Mouse (Mus musculus) lung, postnatal 10 days (tissue): ENCODE data around the gene Arg1.

Experiments
- DNase-seq: peaks from one replicate; pipeline ENCODE4 v3.0.0; 2021

The Arg1 gene

GRCm38 (mm10) chr10:24926962-24927720 lies at the start of gene Arg1:
Gene Arg1 (minus strand): TSS chr10:24927484.
- peak; percentile 40 for DNase-seq

DNA sequence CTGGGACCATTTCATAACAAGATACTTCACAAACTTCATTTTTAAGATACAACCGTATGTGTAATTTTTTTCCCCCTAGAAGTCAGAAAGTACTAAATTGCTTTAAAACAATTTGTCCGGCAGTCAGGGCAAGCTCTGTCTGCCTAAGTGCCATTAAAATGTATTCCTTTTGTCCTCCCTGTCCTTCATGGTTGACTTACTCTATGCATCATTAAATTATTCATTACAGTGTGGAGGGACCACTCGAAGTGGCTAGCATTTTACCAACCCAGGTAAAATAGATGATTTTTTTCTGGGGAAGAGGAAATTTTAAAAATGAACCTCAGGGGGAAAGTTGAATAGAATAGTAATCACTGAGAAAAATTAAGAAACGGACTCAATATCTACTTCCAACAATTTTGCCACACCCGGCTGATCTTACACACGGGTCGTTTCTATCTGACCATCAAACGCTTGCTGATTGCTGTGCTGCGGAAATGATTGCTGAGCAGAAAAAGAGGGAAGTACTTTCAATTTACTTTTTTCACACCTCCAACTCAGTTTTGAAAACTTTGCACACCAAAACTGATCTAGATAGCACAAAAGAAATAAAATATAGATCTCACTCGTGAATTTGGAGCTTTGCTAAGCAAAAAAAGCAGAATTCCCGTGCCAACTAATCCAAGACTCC lies 46.7 kb upstream of the Arg1 start:
- no peak for DNase-seq

GRCm38 (mm10) chr10:24973385-24973784 lies 46.1 kb upstream of the Arg1 start:
- DNase-seq = no peak

- no peak for DNase-seq
Observed at GRCm38 (mm10) chr10:24972923-24973322, 45.6 kb upstream of the Arg1 start.

- DNase-seq = no peak
Observed at GRCm38 (mm10) chr10:24965821-24966550, 38.7 kb upstream of the Arg1 start.

- DNase-seq = no peak
Observed at GRCm38 (mm10) chr10:24961889-24962288, 34.6 kb upstream of the Arg1 start.

DNA sequence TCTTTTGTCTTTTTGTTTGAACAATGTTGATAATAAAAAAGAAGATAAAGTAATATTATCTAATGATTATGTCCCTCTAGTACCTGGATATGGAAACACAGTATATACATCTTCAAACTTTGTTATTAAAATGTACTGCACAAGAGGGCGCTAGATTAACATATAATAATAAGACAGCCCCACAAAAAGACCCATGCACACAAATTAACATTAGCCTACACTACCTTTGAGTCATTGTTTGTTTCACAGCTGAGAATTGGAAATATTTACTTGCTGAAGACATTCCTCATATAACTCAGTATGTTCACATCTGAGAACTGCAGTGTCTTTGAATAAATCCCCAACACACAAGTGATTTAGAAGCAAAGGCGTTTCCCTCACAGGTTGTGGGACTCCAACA lies 33.8 kb upstream of the Arg1 start:
- DNase-seq = no peak

DNA sequence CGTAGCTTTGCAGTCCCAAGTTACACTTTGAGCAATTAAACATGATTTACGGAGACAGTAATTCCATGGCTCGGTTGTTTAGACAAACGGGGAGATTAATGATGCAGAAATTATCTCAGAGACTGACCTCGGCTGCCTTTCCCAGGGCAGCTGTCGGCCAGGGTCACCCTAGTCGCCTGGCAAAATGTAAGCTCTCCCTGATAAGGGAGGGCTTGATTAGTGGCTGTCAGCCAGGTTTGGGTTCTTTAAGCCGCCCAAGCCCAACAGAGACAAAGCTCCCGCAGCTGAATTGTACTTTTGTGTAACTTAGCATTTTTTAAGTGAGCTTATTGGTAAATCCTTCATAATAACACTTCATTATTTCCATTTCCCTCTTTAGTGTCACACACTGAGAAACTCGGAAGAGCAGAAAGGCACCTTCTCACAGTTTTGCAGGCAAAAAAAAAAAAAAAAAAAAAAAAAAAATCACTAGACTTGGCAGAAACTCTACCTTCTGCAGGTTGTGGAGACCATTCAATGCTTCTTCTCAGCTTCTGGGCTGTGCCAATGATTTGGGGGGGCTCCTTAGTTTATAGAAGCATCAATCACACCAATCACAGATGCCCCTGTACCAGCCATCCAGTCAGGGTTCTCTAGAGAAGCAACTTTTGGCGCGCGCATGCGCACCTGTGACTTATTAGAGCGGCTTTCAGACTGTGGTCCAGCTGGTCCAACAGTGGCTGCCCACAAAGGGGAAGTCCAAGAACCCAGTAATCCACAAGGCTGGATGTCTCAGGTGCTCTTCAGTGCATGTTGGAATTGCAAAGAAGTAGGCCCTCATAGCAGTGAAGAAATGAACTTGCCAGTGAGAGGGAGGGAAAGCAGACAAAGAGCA lies 32.0 kb upstream of the Arg1 start:
- peak; percentile 44 for DNase-seq

GRCm38 (mm10) chr10:24958280-24959042 lies 31.2 kb upstream of the Arg1 start:
- no peak for DNase-seq

DNA sequence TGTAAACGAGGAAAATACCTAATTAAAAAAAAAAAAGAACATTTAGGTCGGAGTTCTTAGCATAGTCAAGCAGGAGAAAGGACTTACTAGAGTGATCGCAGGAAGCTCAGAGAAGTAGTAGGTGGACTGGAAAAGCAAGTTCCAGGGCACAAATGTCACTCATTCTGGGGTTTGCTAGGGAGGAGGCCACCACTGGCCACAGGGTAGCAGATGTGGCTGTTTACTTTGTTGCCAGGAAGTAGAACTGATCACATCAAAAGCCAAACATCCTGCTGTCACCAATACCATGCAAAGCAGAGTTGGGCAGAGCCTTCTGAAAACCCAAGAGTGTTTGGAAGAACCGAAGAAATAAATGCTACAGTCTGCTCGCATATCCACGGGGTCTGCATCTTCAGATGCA lies 26.6 kb upstream of the Arg1 start:
- DNase-seq = no peak

GRCm38 (mm10) chr10:24952549-24952948 lies 25.3 kb upstream of the Arg1 start:
- DNase-seq = peak; percentile 48

- DNase-seq = no peak
Observed at GRCm38 (mm10) chr10:24951575-24951974, 24.3 kb upstream of the Arg1 start.

DNA sequence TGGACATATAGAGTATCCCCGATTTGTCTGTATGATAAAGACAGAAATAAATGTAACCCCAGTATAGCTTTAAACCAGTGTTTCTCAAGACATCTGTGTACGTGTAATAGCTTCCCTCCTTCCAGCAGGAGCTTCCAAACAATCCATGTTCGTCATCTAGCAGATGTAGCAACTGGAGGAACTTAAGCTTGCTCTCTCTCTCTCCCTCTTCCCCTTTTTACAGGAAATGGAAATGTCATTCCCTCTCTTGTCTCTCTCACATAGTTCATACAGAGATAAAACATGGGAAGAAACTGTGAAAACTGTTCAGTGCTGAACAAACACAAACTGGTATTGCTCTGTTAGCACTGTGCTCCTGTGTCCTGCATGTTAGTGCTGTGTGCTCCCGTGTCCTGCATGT lies 22.9 kb upstream of the Arg1 start:
- DNase-seq = no peak

GRCm38 (mm10) chr10:24948278-24948677 lies 21.0 kb upstream of the Arg1 start:
- no peak for DNase-seq

DNA sequence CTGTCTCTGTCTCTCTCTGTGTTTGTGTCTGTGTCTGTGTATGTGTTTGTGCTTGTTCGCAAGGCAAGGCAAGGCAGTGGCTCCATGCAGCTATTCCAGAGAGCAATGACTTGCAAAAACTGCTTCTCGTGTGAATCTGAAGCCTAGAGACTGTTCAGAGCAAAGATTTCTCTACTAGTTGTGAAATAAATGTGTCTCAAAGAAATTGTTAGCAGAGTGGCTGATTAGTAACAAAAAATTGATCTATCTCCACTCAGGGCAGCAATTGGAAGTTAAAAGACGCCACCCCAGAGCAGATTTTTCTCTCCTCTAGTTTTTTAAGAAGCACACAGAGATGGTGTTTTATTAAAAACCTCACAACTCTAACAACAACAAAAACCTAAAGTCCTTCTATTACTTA lies 20.6 kb upstream of the Arg1 start:
- DNase-seq = no peak

DNA sequence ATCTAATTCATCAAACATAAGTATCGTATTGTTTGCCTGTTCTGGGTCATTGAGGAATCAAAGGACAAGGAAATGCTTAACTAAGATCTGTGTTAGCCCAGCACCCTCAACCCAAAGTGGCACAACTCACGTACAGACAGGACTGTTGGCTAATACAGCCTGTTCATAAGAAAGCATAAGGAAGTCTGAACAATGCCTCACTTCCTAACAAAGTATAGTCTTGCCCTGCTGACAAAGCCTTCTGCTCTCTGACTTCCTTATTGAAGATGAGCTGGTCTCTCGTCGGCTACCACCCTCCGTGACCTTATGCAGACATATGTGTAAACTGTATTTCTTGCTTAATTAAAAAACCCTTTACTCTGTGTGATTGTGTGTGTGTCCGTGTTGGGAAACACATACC lies 2.9 kb upstream of the Arg1 start:
- DNase-seq = no peak

DNA sequence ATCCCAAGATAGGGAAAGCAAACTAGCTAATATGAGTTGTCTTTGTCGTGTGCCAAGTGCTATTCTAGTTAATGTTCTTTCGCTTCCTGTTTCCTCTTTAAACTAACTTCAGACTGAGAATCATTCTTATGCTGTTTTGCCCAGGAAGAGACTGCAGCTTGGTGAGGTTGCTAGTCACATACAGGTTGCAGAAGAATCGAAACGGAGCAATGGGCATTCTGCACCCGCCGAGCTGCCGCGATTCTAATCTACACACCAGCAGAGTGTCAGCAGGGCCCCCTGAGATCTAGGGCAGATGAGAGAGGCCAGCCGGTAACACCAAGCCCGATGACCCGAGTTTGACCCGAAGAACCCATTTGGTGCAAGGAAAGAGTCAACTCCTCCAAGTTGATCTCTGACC lies 788 bp upstream of the Arg1 start:
- no peak for DNase-seq

GRCm38 (mm10) chr10:24926380-24926779 lies 904 bp downstream of the Arg1 start:
- DNase-seq = no peak

DNA sequence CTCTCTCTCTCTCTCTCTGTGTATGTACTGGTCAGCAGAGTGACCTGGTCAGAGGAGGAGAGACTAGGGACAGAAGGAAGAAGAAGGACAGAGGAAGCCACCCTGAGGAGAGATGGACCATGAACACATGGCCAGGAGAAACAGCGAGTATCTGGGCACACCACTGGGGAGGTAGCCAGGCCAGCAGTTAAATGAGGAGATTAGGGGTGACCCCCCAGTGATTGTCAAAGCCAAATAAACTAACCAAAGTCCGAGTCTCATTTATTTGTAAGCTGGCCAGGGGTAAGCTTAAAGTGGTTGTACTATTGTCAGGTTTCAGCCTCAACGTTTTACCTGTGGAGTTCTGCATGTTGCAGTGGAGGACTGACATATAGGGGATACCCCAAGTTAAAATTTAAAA lies 3.0 kb downstream of the Arg1 start:
- DNase-seq = no peak

DNA sequence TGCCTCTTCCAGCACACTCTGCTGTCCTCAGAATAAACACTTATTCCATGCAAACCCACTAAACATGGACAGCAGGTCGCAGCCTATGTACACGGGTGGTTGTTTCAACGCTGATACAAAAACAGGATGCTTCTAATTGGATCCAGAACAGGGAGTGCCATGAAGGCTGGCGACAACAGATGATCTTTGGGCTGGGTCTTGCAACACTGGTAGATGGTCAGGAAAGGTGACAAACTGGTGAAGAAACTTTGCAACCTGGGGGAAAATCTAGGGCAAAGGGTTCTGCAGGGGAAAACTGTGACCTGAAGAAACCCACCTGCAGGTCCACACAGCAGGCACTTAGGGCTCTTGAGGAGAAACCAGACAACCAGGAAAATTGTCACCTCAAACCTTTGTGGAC lies 4.3 kb downstream of the Arg1 start:
- DNase-seq = no peak

DNA sequence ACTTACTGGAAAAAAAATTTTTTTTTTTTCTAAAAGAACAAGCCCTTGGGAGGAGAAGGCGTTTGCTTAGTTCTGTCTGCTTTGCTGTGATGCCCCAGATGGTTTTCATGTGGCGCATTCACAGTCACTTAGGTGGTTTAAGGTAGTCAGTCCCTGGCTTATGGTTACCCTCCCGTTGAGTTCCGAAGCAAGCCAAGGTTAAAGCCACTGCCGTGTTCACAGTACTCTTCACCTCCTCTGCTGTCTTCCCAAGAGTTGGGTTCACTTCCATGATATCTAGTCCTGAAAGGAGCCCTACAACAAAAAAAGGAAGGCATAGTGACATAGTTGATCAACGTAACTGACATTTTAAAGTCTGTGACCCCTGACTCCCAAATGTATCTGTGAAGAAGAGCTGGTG lies 11.8 kb downstream of the Arg1 start:
- DNase-seq = no peak

- DNase-seq = no peak
Observed at GRCm38 (mm10) chr10:24912576-24912975, 14.7 kb downstream of the Arg1 start.
